Mouse (Mus musculus) thymus, adult 2 months (tissue): ENCODE results near the gene Mpig6b. TPM values are rescaled to one million over a fixed set of nuclear protein-coding genes. Genes with fewer than 3 reads are reported as not detected.

ENCODE experiments used
- DNase-seq: peaks from one replicate; pipeline ENCODE4 v3.0.0; 2021
- H3K27ac ChIP-seq: fragments of 200-500 bp; 2 replicates; pipeline ENCODE4 v1.5.1; 2012; ENCODE audit warnings: low read length, control low read depth; ENCODE audit not compliant: control insufficient read depth, insufficient read depth
- H3K27me3 ChIP-seq: fragments of 200-500 bp; 2 replicates; pipeline ENCODE4 v1.6.1; 2012; ENCODE audit warnings: mild to moderate bottlenecking, low read length, moderate library complexity, mixed read lengths; ENCODE audit not compliant: control insufficient read depth, insufficient read depth
- H3K36me3 ChIP-seq: fragments of 200-500 bp; 2 replicates; pipeline ENCODE4 v1.6.1; 2012; ENCODE audit warnings: mild to moderate bottlenecking, low read length, moderate library complexity; ENCODE audit not compliant: control insufficient read depth, insufficient read depth
- H3K4me1 ChIP-seq: fragments of 200-500 bp; replicated peaks from 2 replicates; pipeline ENCODE4 v1.6.1; 2012; ENCODE audit warnings: low read length; ENCODE audit not compliant: control insufficient read depth, insufficient read depth
- H3K4me3 ChIP-seq: fragments of 200-500 bp; 2 replicates; pipeline ENCODE4 v1.5.1; 2012; ENCODE audit warnings: mild to moderate bottlenecking, low read length, control low read depth, moderate library complexity; ENCODE audit not compliant: control insufficient read depth, insufficient read depth
- CTCF ChIP-seq: fragments of 200-500 bp; IDR thresholded peaks from 2 replicates; pipeline ENCODE4 v1.5.1; 2012; ENCODE audit warnings: mild to moderate bottlenecking, control low read depth, low read length, moderate library complexity, borderline replicate concordance; ENCODE audit not compliant: control insufficient read depth, poor library complexity, insufficient read depth; ENCODE audit errors: extremely low read depth
- POLR2A ChIP-seq: fragments of 200-500 bp; IDR thresholded peaks from 2 replicates; pipeline ENCODE4 v1.6.1; 2012; ENCODE audit warnings: mild to moderate bottlenecking, low read length, control low read depth, moderate library complexity; ENCODE audit not compliant: control insufficient read depth, poor library complexity, insufficient read depth; ENCODE audit errors: extremely low read depth
- WGBS: fragments of 180-500 bp; shearing (Covaris S2); methylation state at CpG from one replicate; pipeline ENCODE4 v1.1.7; 2018; 5-methylcytosine and 5-hydroxymethylcytosine counted together
- polyA plus RNA-seq: library from polyadenylated mRNA; depleted of rRNA; stranded (reverse); fragments of >200 nt; gene quantifications from 2 replicates; pipeline ENCODE4 v1.2.3, GENCODE M21; 2012

Mpig6b gene
- polyA plus RNA-seq, 1 experiment = 0.20 TPM

DNA sequence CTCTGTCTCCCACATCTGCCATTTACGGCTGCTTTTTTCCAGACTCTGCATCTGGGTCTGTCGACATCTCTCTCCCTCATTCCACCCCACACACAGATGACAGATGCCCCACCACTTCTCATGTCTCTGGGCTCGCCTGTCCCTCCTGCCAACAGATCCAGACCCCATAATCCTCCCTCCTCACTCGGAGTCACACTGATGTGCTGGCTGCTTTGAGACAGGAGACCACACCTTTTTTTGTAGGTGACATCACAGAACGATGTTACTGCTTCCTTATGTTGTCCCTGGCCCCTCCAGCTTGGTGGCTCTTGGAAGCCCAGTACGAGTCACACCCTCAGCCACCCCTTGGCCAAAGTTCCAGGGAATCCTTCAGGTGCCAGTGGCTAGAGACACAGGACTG, 14.3 kb upstream of the Mpig6b start:
- TF ChIP-seq CTCF = no peak
- no peak for TF ChIP-seq POLR2A
- Histone ChIP-seq H3K36me3 (no peaks in the 10 kb centered on the region), H3K4me1 (peaks cover 17% of the 10 kb centered on the region; the same call in 1 of the 2 replicates), H3K4me3 (no peak overlapping the region), H3K27me3 (no peaks in the 10 kb centered on the region; the same call in 1 of the 2 replicates), H3K27ac (no peak overlapping the region)
- no peak for DNase-seq
- 77% methylated on average over 6 of the region's 6 CpGs for WGBS

DNA sequence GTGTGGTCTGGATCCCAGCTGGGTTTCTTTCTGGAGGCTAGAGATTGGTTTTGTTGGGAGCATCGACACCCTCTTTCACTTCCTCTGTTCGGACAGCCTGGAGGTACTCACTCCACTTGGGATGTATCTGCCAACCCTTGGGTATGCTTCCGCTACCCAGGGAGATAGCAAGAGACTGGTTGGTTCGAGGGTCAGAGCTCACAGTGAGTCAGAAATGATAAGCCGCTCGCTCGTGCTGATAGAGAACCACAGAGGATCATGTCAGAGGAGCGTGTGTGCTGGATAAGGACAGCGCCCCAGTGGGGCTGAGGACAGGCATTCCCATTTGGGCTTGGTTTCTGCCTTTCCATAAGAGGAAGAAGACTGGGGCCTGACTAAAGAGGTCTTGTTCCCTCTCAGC, 13.8 kb upstream of the Mpig6b start:
- Histone ChIP-seq H3K27ac (no peak overlapping the region), H3K4me3 (no peak overlapping the region), H3K27me3 (no peaks in the 10 kb centered on the region; the same call in 1 of the 2 replicates), H3K4me1 (peaks cover 17% of the 10 kb centered on the region; the same call in 1 of the 2 replicates), H3K36me3 (no peaks in the 10 kb centered on the region)
- TF ChIP-seq POLR2A (no peak), CTCF (no peak)
- DNase-seq = no peak
- WGBS = 77% methylated on average over 9 of the region's 9 CpGs

DNA sequence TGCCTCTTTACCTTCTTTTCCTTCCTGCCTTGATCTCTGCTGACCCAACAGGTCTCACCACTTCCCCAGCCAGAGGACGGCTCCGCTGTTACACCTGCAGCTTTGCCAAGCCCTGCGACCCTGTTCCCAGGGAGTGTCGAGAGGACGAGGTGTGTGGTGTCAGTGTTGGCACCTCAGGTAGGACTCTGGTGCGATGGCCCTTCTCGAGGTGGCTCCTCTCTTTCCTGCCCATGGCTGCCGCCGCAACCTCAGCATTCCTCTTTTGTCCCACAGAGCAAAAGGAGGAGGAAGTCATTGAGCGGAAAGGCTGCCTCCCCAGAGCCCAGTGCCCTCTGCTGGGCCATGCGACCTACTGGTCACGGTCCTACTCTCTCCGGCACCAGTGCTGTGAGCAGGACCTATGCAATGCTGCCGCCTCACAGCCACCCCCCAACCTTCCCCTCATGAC, 11.8 kb upstream of the Mpig6b start, which contains the start of gene Ly6g6d:
Ly6g6d (minus strand) TSS at position 280 of the 448 bp plus-strand sequence.
- TF ChIP-seq CTCF (0 out of 2 replicates have a peak, but pooled peaks have one; percentile 14), POLR2A (no peak)
- H3K27me3 ChIP-seq = no peaks in the 10 kb centered on the region; the same call in 1 of the 2 replicates
- peaks cover 26% of the 10 kb centered on the region for H3K4me1 ChIP-seq
- WGBS = 6% methylated on average over 14 of the region's 14 CpGs
- no peak for DNase-seq
- no peak within 1 kb of the TSS for H3K27ac ChIP-seq
- H3K4me3 ChIP-seq = no peak within 1 kb of the TSS
- H3K36me3 ChIP-seq = no peaks in the 10 kb centered on the region

DNA sequence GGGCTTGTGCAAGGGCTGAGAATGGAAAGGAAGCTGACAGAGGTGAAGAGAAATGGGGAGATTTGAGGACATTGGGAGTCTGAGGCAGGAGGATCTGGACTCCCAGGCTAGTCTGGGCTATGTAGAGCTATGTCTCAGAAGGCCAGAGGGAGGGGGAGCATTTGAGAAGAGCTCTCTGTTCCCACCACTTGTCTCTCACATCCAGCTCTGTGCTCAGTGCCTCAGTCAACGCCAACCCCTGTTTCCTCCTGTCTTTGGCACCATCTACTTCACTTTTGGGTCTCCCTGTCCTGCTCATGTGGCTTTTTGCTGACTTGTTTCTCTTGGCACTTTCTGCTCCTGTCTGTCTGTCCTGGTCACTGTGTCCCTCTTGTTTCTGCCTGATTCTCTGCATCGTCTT, 11.3 kb upstream of the Mpig6b start:
- Histone ChIP-seq H3K4me1 (peaks cover 26% of the 10 kb centered on the region), H3K4me3 (no peak overlapping the region)

GRCm38 (mm10) chr17:35076507-35077176, 10.7 kb upstream of the Mpig6b start, which contains the start of gene Ly6g6e:
Gene Ly6g6e (plus strand): TSS chr17:35076902.
- Histone ChIP-seq H3K27ac (no peak within 1 kb of the TSS), H3K36me3 (no peaks in the 10 kb centered on the region), H3K27me3 (no peaks in the 10 kb centered on the region; the same call in 1 of the 2 replicates), H3K4me3 (no peak within 1 kb of the TSS), H3K4me1 (peaks cover 30% of the 10 kb centered on the region)
- WGBS = 63% methylated on average over 10 of the region's 10 CpGs
- no peak for DNase-seq
- TF ChIP-seq POLR2A (no peak), CTCF (no peak)

More for the DNA sequence above, 11.3 kb upstream of the Mpig6b start:
- Histone ChIP-seq H3K36me3 (no peaks in the 10 kb centered on the region), H3K27me3 (no peaks in the 10 kb centered on the region; the same call in 1 of the 2 replicates), H3K27ac (no peak overlapping the region)
- TF ChIP-seq CTCF = no peak
- TF ChIP-seq POLR2A = no peak
- DNase-seq = no peak
- 17% methylated on average over 2 of the region's 2 CpGs for WGBS

GRCm38 (mm10) chr17:35074097-35074496, 8.1 kb upstream of the Mpig6b start:
- no peak for TF ChIP-seq POLR2A
- no peak for TF ChIP-seq CTCF
- WGBS = 8% methylated on average over 17 of the region's 17 CpGs
- Histone ChIP-seq H3K4me1 (peaks cover 43% of the 10 kb centered on the region), H3K36me3 (no peaks in the 10 kb centered on the region), H3K27me3 (no peaks in the 10 kb centered on the region; the same call in 1 of the 2 replicates), H3K27ac (no peak overlapping the region), H3K4me3 (no peak overlapping the region)
- peak; percentile 25 for DNase-seq
